Mouse (Mus musculus) retina, embryonic 14.5 days (tissue): ENCODE results near the gene Eno3.
A peak's percentile ranks its signal among the peaks of the same experiment; 100 is the strongest.

Experiments used
- DNase-seq: peaks from one replicate; pipeline ENCODE4 v3.0.0-alpha.2; 2015; ENCODE audit warnings: low spot score

The Eno3 gene

GRCm38 (mm10) chr11:70644564-70645103 is 12.4 kb upstream of the Eno3 start:
- no peak for DNase-seq

- DNase-seq, result no peak
Observed at GRCm38 (mm10) chr11:70645461-70646258, 11.3 kb upstream of the Eno3 start.

GRCm38 (mm10) chr11:70646259-70646555 is 10.8 kb upstream of the Eno3 start:
- DNase-seq, result no peak

GRCm38 (mm10) chr11:70646691-70647650 is 10.0 kb upstream of the Eno3 start, which contains the start of the genes Rnf167 and Slc25a11:
TSS of gene Rnf167 (plus strand) at chr11:70647235.
TSS of gene Slc25a11 (minus strand) at chr11:70647479.
- DNase-seq, result peak; percentile 100

- DNase-seq, result no peak
Observed at GRCm38 (mm10) chr11:70647716-70648420, 9.1 kb upstream of the Eno3 start.

- no peak for DNase-seq
Observed at GRCm38 (mm10) chr11:70648512-70648911, 8.5 kb upstream of the Eno3 start.

GRCm38 (mm10) chr11:70649185-70649734 is 7.7 kb upstream of the Eno3 start:
- no peak for DNase-seq

GRCm38 (mm10) chr11:70650322-70651175 is 6.5 kb upstream of the Eno3 start:
- DNase-seq, result no peak

GRCm38 (mm10) chr11:70651391-70651790 is 5.6 kb upstream of the Eno3 start:
- no peak for DNase-seq

- DNase-seq, result no peak
Observed at GRCm38 (mm10) chr11:70652029-70652883, 4.7 kb upstream of the Eno3 start.

GRCm38 (mm10) chr11:70652884-70653344 is 4.1 kb upstream of the Eno3 start:
- no peak for DNase-seq

- DNase-seq, result peak; percentile 78
Observed at GRCm38 (mm10) chr11:70653345-70654197, 3.4 kb upstream of the Eno3 start.

- DNase-seq, result peak; percentile 83
Observed at GRCm38 (mm10) chr11:70654198-70654922, 2.6 kb upstream of the Eno3 start, which contains the start of gene Pfn1. TSS of gene Pfn1 (minus strand) at chr11:70654644.

- DNase-seq, result peak; percentile 80
Observed at GRCm38 (mm10) chr11:70654923-70655570, 2.0 kb upstream of the Eno3 start.

- DNase-seq, result peak; percentile 43
Observed at GRCm38 (mm10) chr11:70655571-70656455, 1.2 kb upstream of the Eno3 start.

- DNase-seq, result peak; percentile 31
Observed at GRCm38 (mm10) chr11:70656456-70656927, 510 bp upstream of the Eno3 start.
